Mouse (Mus musculus) midbrain, postnatal 0 days (tissue): ENCODE results near the gene Dhx9. TPM values are rescaled to one million over a fixed set of nuclear protein-coding genes. Genes with fewer than 3 reads are reported as not detected.
A peak's percentile ranks its signal among the peaks of the same experiment; 100 is the strongest.
"Not testable (repeated sequence)": the region's sequence is repeated elsewhere in the genome, so short reads cannot be mapped to it uniquely, and the experiment has no call there.

Experiments used
- ATAC-seq: fragments of 200-750 bp; cut with Nextera tagmentation; 2 replicates; pipeline ENCODE4 v1.8.0; 2017; ENCODE audit warnings: moderate number of reproducible peaks, mild to moderate bottlenecking, moderate TSS enrichment, moderate library complexity; ENCODE audit not compliant: low FRiP score
- DNase-seq: peaks from one replicate; pipeline ENCODE4 v3.0.0-alpha.2; 2015; ENCODE audit warnings: low spot score
- H3K27ac ChIP-seq: fragments of 300-500 bp; sonication (generic); 2 replicates; pipeline ENCODE4 v1.5.1; 2014; ENCODE audit warnings: low read depth, mild to moderate bottlenecking, low read length, mixed read lengths
- H3K27me3 ChIP-seq: fragments of 300-500 bp; sonication (generic); 2 replicates; pipeline ENCODE4 v1.6.1; 2014; ENCODE audit warnings: low read length, control low read depth, mixed read lengths; ENCODE audit not compliant: insufficient read depth
- H3K36me3 ChIP-seq: fragments of 300-500 bp; sonication (generic); 2 replicates; pipeline ENCODE4 v1.6.1; 2014; ENCODE audit warnings: low read length, control low read depth, mixed read lengths; ENCODE audit not compliant: insufficient read depth
- H3K4me1 ChIP-seq: fragments of 300-500 bp; sonication (generic); 2 replicates; pipeline ENCODE4 v1.6.1; 2014; ENCODE audit warnings: mild to moderate bottlenecking, control low read depth, antibody characterized with exemption, low read length, mixed read lengths; ENCODE audit not compliant: insufficient read depth
- H3K4me2 ChIP-seq: fragments of 300-500 bp; sonication (generic); 2 replicates; pipeline ENCODE4 v1.6.1; 2014; ENCODE audit warnings: low read depth, mild to moderate bottlenecking, low read length, mixed read lengths; ENCODE audit not compliant: poor library complexity, severe bottlenecking
- H3K4me3 ChIP-seq: fragments of 300-500 bp; sonication (generic); 2 replicates; pipeline ENCODE4 v1.5.1; 2014; ENCODE audit warnings: low read depth, mild to moderate bottlenecking, low read length, moderate library complexity
- H3K9ac ChIP-seq: fragments of 300-500 bp; sonication (generic); replicated peaks from 2 replicates; pipeline ENCODE4 v1.6.1; 2014; ENCODE audit warnings: mild to moderate bottlenecking, low read length, moderate library complexity, mixed read lengths; ENCODE audit not compliant: poor library complexity, severe bottlenecking
- H3K9me3 ChIP-seq: fragments of 300-500 bp; sonication (generic); 2 replicates; pipeline ENCODE4 v1.6.1; 2016; ENCODE audit warnings: low read length, control low read depth
- CTCF ChIP-seq: IDR thresholded peaks from 2 replicates; pipeline ENCODE4 v1.5.1; 2016; ENCODE audit warnings: antibody characterized with exemption, mild to moderate bottlenecking
- WGBS: fragments of 180-500 bp; shearing (Covaris S2); extraction: QIAGEN DNeasy Blood & Tissue Kit; methylation state at CpG from one replicate; pipeline ENCODE4 v1.1.7; 2014; 5-methylcytosine and 5-hydroxymethylcytosine counted together
- polyA plus RNA-seq: library from polyadenylated mRNA; unstranded; fragments of >200 nt; fragmentation: Nextera tagmentation; extraction: Ambion mirVana; gene quantifications from 2 replicates; pipeline ENCODE4 v1.2.1, GENCODE M21; 2015
- total RNA-seq: library from RNA; depleted of rRNA; stranded (reverse); fragments of >200 nt; gene quantifications from 2 replicates; pipeline ENCODE4 v1.2.3, GENCODE M21; 2014; rRNA removed

The Dhx9 gene
- total RNA-seq: 53.7 and 134 TPM in 2 replicates
- 20.3 and 30.0 TPM in 2 replicates for polyA plus RNA-seq

- Histone ChIP-seq H3K27me3 (no peaks in the 10 kb centered on the region), H3K4me1 (peaks cover 6% of the 10 kb centered on the region; the same call in 1 of the 2 replicates), H3K36me3 (no peaks in the 10 kb centered on the region), H3K4me2 (peak within 1 kb of the TSS; percentile 54), H3K4me3 (peak within 1 kb of the TSS; percentile 75), H3K9me3 (no peaks in the 10 kb centered on the region), H3K9ac (peak within 1 kb of the TSS; percentile 82), H3K27ac (peak within 1 kb of the TSS; percentile 87)
- 0% methylated on average over 35 of the region's 35 CpGs for WGBS
- ATAC-seq (peak; percentile 90), DNase-seq (peak; percentile 98)
- TF ChIP-seq CTCF: peak; percentile 38
These were observed at the start of gene Dhx9 for GRCm38 (mm10) chr1:153487500-153487879. Gene Dhx9 (minus strand): TSS chr1:153487660.

GRCm38 (mm10) chr1:153535611-153536010, 48.2 kb upstream of the Dhx9 start:
- peaks cover 10% of the 10 kb centered on the region for H3K4me1 ChIP-seq
- H3K4me2 ChIP-seq: no peak overlapping the region
- WGBS: 25% methylated on average over 9 of the region's 9 CpGs
- 0 out of 2 replicates have a peak, but pooled peaks have one; percentile 31 for ATAC-seq
- H3K36me3 ChIP-seq: no peaks in the 10 kb centered on the region
- TF ChIP-seq CTCF: no peak
- no peak overlapping the region for H3K4me3 ChIP-seq
- peak; percentile 53 for DNase-seq
- H3K27me3 ChIP-seq: no peaks in the 10 kb centered on the region
- H3K9ac ChIP-seq: no peak overlapping the region
- H3K27ac ChIP-seq: no peak overlapping the region
- H3K9me3 ChIP-seq: no peaks in the 10 kb centered on the region

GRCm38 (mm10) chr1:153532896-153533295, 45.4 kb upstream of the Dhx9 start:
- not testable (repeated sequence) for DNase-seq, H3K27me3 ChIP-seq, H3K9me3 ChIP-seq, H3K9ac ChIP-seq, H3K4me1 ChIP-seq, ATAC-seq, H3K4me3 ChIP-seq, H3K4me2 ChIP-seq, H3K36me3 ChIP-seq
- H3K27ac ChIP-seq: peak overlapping the region; percentile 70; the same call in 1 of the 2 replicates
- 95% methylated on average over 3 of the region's 3 CpGs for WGBS

GRCm38 (mm10) chr1:153532234-153532841, 44.9 kb upstream of the Dhx9 start:
- WGBS: 10% methylated on average over 12 of the region's 12 CpGs
- no peaks in the 10 kb centered on the region for H3K36me3 ChIP-seq
- ATAC-seq: no peak
- no peak for TF ChIP-seq CTCF
- H3K4me3 ChIP-seq: no peak overlapping the region
- H3K4me1 ChIP-seq: peaks cover 6% of the 10 kb centered on the region
- peak; percentile 47 for DNase-seq
- peak overlapping the region; percentile 70 for H3K27ac ChIP-seq
- no peaks in the 10 kb centered on the region for H3K9me3 ChIP-seq
- no peaks in the 10 kb centered on the region for H3K27me3 ChIP-seq
- no peak overlapping the region for H3K9ac ChIP-seq
- H3K4me2 ChIP-seq: peak overlapping the region; percentile 28

DNA sequence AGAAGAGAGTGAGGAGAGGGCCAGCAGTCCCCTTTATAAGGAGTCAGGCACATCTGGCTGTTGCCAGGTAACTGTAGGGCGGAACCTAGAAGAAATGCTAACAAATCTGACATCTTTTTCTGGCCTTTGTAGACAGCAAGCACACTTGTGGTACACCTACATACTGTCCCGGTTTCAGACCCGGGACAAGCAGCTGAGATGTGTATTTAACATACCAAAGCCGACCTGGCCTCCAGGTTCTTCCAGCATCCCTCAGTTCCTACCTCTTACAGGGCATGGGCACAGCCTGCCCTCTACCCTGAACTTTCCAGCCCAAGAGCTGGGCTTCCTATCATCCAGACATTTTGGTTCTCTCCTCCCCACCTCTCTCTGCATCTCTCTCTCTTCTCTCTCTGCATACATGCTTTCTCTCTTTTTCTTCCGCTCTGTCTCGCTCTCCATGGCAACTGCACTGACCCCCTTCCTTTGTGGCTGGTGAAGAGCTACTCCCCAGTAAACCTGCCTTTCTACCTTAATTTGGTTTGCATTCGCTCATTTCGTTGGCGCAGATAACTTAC, 44.3 kb upstream of the Dhx9 start:
- no peak overlapping the region for H3K9ac ChIP-seq
- H3K4me1 ChIP-seq: peaks cover 6% of the 10 kb centered on the region
- peak; percentile 24 for DNase-seq
- 13% methylated on average over 9 of the region's 9 CpGs for WGBS
- peak overlapping the region; percentile 28 for H3K4me2 ChIP-seq
- no peaks in the 10 kb centered on the region for H3K27me3 ChIP-seq
- H3K36me3 ChIP-seq: no peaks in the 10 kb centered on the region
- H3K27ac ChIP-seq: peak overlapping the region; percentile 70
- peak; percentile 52 for ATAC-seq
- H3K4me3 ChIP-seq: no peak overlapping the region
- H3K9me3 ChIP-seq: no peaks in the 10 kb centered on the region
- TF ChIP-seq CTCF: no peak

GRCm38 (mm10) chr1:153522116-153522515, 34.7 kb upstream of the Dhx9 start:
- TF ChIP-seq CTCF: no peak

More at GRCm38 (mm10) chr1:153522116-153522515, 34.7 kb upstream of the Dhx9 start:
- Histone ChIP-seq H3K27me3 (no peaks in the 10 kb centered on the region), H3K27ac (no peak overlapping the region), H3K36me3 (no peaks in the 10 kb centered on the region), H3K4me1 (no peaks in the 10 kb centered on the region), H3K9me3 (no peaks in the 10 kb centered on the region), H3K4me2 (no peak overlapping the region), H3K4me3 (no peak overlapping the region), H3K9ac (no peak overlapping the region)
- ATAC-seq (no peak), DNase-seq (no peak)
- WGBS: 62% methylated on average over 3 of the region's 3 CpGs
